Mouse (Mus musculus): ENCODE results near the gene Bbs12. TPM values are rescaled to one million over a fixed set of nuclear protein-coding genes. Genes with fewer than 3 reads are reported as not detected.

Gene Bbs12
- polyA plus RNA-seq, 1 experiment, result 2.1 TPM

DNA sequence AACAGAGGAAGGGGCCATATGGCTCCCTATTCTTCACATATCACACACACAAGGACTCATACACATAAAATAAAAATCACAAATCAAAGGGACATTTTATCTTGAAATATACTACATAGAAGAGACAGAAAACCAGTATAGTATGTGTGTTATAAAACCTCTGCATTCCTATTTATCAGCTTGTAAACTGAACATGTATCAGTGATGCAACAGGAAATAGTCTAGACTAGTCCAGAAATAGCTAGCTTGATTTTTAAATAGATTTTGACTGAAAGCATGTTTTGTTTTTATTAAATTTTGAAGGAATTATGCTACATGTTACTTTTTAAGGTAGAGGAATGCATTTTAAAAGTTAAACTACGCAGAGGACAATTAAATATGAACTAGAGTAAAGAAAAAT, 17.6 kb downstream of the Bbs12 start:
- Histone ChIP-seq H3K79me2 (ENCODE audit: control insufficient read depth, insufficient read depth) (no peaks in the 10 kb centered on the region), H3ac (ENCODE audit: control insufficient read depth, insufficient read length) (no peak overlapping the region), H3K27me3 (ENCODE audit: control insufficient read depth, insufficient read depth, insufficient read length) (no peaks in the 10 kb centered on the region), H3K4me2 (ENCODE audit: low read depth) (no peak overlapping the region), H3K4me3 (no peak overlapping the region), H3K36me3 (ENCODE audit: control insufficient read depth, insufficient read depth) (no peaks in the 10 kb centered on the region)
- TF ChIP-seq MYOD1 (IDR thresholded peaks at IDR 0.05; ENCODE audit: control insufficient read depth in 1 of 3, insufficient read length in 2 of 3, low read depth in 2 of 3) (no peak), POLR2A (IDR thresholded peaks at IDR 0.05; ENCODE audit: insufficient read length, low read depth) (no peak), MYOG (IDR thresholded peaks at IDR 0.05; ENCODE audit: control insufficient read depth in 1 of 3, insufficient read depth in 1 of 3, insufficient read length in 2 of 3, low read depth in 2 of 3) (no peak), E2F4 (IDR thresholded peaks at IDR 0.05; ENCODE audit: insufficient read depth) (no peak), REST (IDR thresholded peaks at IDR 0.05; ENCODE audit: insufficient read depth, insufficient read length) (no peak), SRF (IDR thresholded peaks at IDR 0.05; ENCODE audit: control insufficient read depth, insufficient read length, low read depth) (no peak), TCF12 (IDR thresholded peaks at IDR 0.05; ENCODE audit: insufficient read depth, poor library complexity, severe bottlenecking) (no peak), USF1 (IDR thresholded peaks at IDR 0.05; ENCODE audit: low read depth) (no peak), CEBPB (IDR thresholded peaks at IDR 0.05; ENCODE audit: insufficient read depth, poor library complexity, severe bottlenecking) (no peak), TCF3 (IDR thresholded peaks at IDR 0.05; ENCODE audit: insufficient read length, low read depth) (no peak), POLR2AphosphoS2 (IDR thresholded peaks at IDR 0.05; ENCODE audit: insufficient read length, low read depth) (no peak), MAX (IDR thresholded peaks at IDR 0.05; ENCODE audit: low read depth) (no peak)

GRCm38 (mm10) chr3:37331999-37332449, 19.7 kb downstream of the Bbs12 start:
- Histone ChIP-seq H3K36me3 (ENCODE audit: control insufficient read depth, insufficient read depth) (no peaks in the 10 kb centered on the region), H3ac (ENCODE audit: control insufficient read depth, insufficient read length) (no peak overlapping the region), H3K4me2 (ENCODE audit: low read depth) (no peak overlapping the region), H3K4me3 (no peak overlapping the region), H3K79me2 (ENCODE audit: control insufficient read depth, insufficient read depth) (no peaks in the 10 kb centered on the region), H3K27me3 (ENCODE audit: control insufficient read depth, insufficient read depth, insufficient read length) (no peaks in the 10 kb centered on the region)
- TF ChIP-seq USF1 (IDR thresholded peaks at IDR 0.05; ENCODE audit: low read depth) (no peak), E2F4 (IDR thresholded peaks at IDR 0.05; ENCODE audit: insufficient read depth) (no peak), MYOG (IDR thresholded peaks at IDR 0.05; ENCODE audit: control insufficient read depth in 1 of 3, insufficient read depth in 1 of 3, insufficient read length in 2 of 3, low read depth in 2 of 3) (no peak), POLR2AphosphoS2 (IDR thresholded peaks at IDR 0.05; ENCODE audit: insufficient read length, low read depth) (no peak), POLR2A (IDR thresholded peaks at IDR 0.05; ENCODE audit: insufficient read length, low read depth) (no peak), SRF (IDR thresholded peaks at IDR 0.05; ENCODE audit: control insufficient read depth, insufficient read length, low read depth) (no peak), TCF12 (IDR thresholded peaks at IDR 0.05; ENCODE audit: insufficient read depth, poor library complexity, severe bottlenecking) (no peak), TCF3 (IDR thresholded peaks at IDR 0.05; ENCODE audit: insufficient read length, low read depth) (no peak), MYOD1 (IDR thresholded peaks at IDR 0.05; ENCODE audit: control insufficient read depth in 1 of 3, insufficient read length in 2 of 3, low read depth in 2 of 3) (no peak), REST (IDR thresholded peaks at IDR 0.05; ENCODE audit: insufficient read depth, insufficient read length) (no peak), CEBPB (IDR thresholded peaks at IDR 0.05; ENCODE audit: insufficient read depth, poor library complexity, severe bottlenecking) (no peak), MAX (IDR thresholded peaks at IDR 0.05; ENCODE audit: low read depth) (no peak)

DNA sequence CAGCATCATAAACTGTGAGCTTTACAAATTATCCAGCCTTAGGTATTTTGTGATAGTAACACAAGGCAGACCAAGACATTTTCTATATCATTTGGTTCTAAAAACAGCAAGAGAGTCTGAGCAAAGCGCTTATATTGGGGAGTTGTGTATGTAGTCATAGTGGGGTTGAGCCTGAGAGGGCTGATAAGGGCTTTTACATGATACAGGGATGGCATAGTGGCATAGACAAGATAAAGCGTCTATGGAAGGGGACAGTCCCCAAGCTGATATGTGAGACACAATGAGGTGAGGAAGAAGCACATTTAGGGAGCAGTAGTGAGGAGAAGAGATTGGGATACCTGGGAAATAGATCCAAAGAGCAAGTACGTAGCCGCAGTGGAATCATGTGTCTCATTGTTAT, 21.7 kb downstream of the Bbs12 start:
- Histone ChIP-seq H3K27me3 (ENCODE audit: control insufficient read depth, insufficient read depth, insufficient read length) (no peaks in the 10 kb centered on the region), H3ac (ENCODE audit: control insufficient read depth, insufficient read length) (no peak overlapping the region), H3K4me2 (ENCODE audit: low read depth) (no peak overlapping the region), H3K4me3 (no peak overlapping the region), H3K79me2 (ENCODE audit: control insufficient read depth, insufficient read depth) (no peaks in the 10 kb centered on the region), H3K36me3 (ENCODE audit: control insufficient read depth, insufficient read depth) (no peaks in the 10 kb centered on the region)
- no peak for TF ChIP-seq CEBPB (IDR thresholded peaks at IDR 0.05; ENCODE audit: insufficient read depth, poor library complexity, severe bottlenecking)
- TF ChIP-seq MYOD1 (IDR thresholded peaks at IDR 0.05; ENCODE audit: control insufficient read depth in 1 of 3, insufficient read length in 2 of 3, low read depth in 2 of 3), result no peak
- TF ChIP-seq TCF3 (IDR thresholded peaks at IDR 0.05; ENCODE audit: insufficient read length, low read depth), result no peak
- TF ChIP-seq TCF12 (IDR thresholded peaks at IDR 0.05; ENCODE audit: insufficient read depth, poor library complexity, severe bottlenecking), result no peak
- TF ChIP-seq SRF (IDR thresholded peaks at IDR 0.05; ENCODE audit: control insufficient read depth, insufficient read length, low read depth), result no peak

DNA sequence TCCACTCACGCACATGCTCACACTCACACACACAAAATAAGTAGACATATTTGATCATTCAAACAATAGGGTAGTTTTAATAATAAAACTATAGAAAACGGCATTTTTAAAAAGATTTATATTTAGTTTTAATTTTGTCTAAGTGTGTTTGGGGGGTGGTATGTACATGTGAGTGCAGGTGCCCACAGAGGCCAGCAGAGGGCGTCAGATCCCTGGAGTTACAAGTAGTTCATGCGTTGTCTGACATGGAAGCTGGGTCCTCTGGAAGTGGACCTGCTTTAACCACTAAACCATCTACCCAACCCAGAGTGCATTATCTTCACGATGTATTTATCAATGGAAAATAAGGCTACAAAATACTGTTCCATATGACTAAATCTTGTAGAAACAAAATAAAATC, 28.8 kb downstream of the Bbs12 start:
- Histone ChIP-seq H3K4me2 (ENCODE audit: low read depth) (no peak overlapping the region), H3ac (ENCODE audit: control insufficient read depth, insufficient read length) (no peak overlapping the region), H3K27me3 (ENCODE audit: control insufficient read depth, insufficient read depth, insufficient read length) (no peaks in the 10 kb centered on the region), H3K79me2 (ENCODE audit: control insufficient read depth, insufficient read depth) (no peaks in the 10 kb centered on the region), H3K36me3 (ENCODE audit: control insufficient read depth, insufficient read depth) (no peaks in the 10 kb centered on the region), H3K4me3 (no peak overlapping the region)
- TF ChIP-seq TCF12 (IDR thresholded peaks at IDR 0.05; ENCODE audit: insufficient read depth, poor library complexity, severe bottlenecking) (no peak), REST (IDR thresholded peaks at IDR 0.05; ENCODE audit: insufficient read depth, insufficient read length) (no peak), E2F4 (IDR thresholded peaks at IDR 0.05; ENCODE audit: insufficient read depth) (no peak), MYOD1 (IDR thresholded peaks at IDR 0.05; ENCODE audit: control insufficient read depth in 1 of 3, insufficient read length in 2 of 3, low read depth in 2 of 3) (no peak), TCF3 (IDR thresholded peaks at IDR 0.05; ENCODE audit: insufficient read length, low read depth) (no peak), POLR2A (IDR thresholded peaks at IDR 0.05; ENCODE audit: insufficient read length, low read depth) (no peak), MYOG (IDR thresholded peaks at IDR 0.05; ENCODE audit: control insufficient read depth in 1 of 3, insufficient read depth in 1 of 3, insufficient read length in 2 of 3, low read depth in 2 of 3) (no peak), SRF (IDR thresholded peaks at IDR 0.05; ENCODE audit: control insufficient read depth, insufficient read length, low read depth) (no peak)

- H3K79me2 ChIP-seq (ENCODE audit: control insufficient read depth, insufficient read depth), result no peaks in the 10 kb centered on the region
- no peak for TF ChIP-seq SRF (IDR thresholded peaks at IDR 0.05; ENCODE audit: control insufficient read depth, insufficient read length, low read depth)
- TF ChIP-seq TCF12 (IDR thresholded peaks at IDR 0.05; ENCODE audit: insufficient read depth, poor library complexity, severe bottlenecking), result no peak
- no peak for TF ChIP-seq MYOD1 (IDR thresholded peaks at IDR 0.05; ENCODE audit: control insufficient read depth in 1 of 3, insufficient read length in 2 of 3, low read depth in 2 of 3)
- TF ChIP-seq USF1 (IDR thresholded peaks at IDR 0.05; ENCODE audit: low read depth), result no peak
- no peak for TF ChIP-seq MYOG (IDR thresholded peaks at IDR 0.05; ENCODE audit: control insufficient read depth in 1 of 3, insufficient read depth in 1 of 3, insufficient read length in 2 of 3, low read depth in 2 of 3)
- TF ChIP-seq CEBPB (IDR thresholded peaks at IDR 0.05; ENCODE audit: insufficient read depth, poor library complexity, severe bottlenecking), result no peak
- TF ChIP-seq POLR2A (IDR thresholded peaks at IDR 0.05; ENCODE audit: insufficient read length, low read depth), result no peak
- no peak for TF ChIP-seq MAX (IDR thresholded peaks at IDR 0.05; ENCODE audit: low read depth)
- no peaks in the 10 kb centered on the region for H3K27me3 ChIP-seq (ENCODE audit: control insufficient read depth, insufficient read depth, insufficient read length)
- no peak overlapping the region for H3K4me2 ChIP-seq (ENCODE audit: low read depth)
- H3K4me3 ChIP-seq, result no peak overlapping the region
- H3ac ChIP-seq (ENCODE audit: control insufficient read depth, insufficient read length), result no peak overlapping the region
- H3K36me3 ChIP-seq (ENCODE audit: control insufficient read depth, insufficient read depth), result no peaks in the 10 kb centered on the region
These were observed 30.5 kb downstream of the Bbs12 start for GRCm38 (mm10) chr3:37342811-37343210.

All from myocyte (in vitro differentiated cells).